Mouse (Mus musculus): ENCODE results near the gene Diablo. TPM values are rescaled to one million over a fixed set of nuclear protein-coding genes. Genes with fewer than 3 reads are reported as not detected.
A peak's percentile ranks its signal among the peaks of the same experiment; 100 is the strongest.

Diablo gene
- total and polyA plus RNA-seq, 2 experiments = 31.4 to 32.8 TPM

DNA sequence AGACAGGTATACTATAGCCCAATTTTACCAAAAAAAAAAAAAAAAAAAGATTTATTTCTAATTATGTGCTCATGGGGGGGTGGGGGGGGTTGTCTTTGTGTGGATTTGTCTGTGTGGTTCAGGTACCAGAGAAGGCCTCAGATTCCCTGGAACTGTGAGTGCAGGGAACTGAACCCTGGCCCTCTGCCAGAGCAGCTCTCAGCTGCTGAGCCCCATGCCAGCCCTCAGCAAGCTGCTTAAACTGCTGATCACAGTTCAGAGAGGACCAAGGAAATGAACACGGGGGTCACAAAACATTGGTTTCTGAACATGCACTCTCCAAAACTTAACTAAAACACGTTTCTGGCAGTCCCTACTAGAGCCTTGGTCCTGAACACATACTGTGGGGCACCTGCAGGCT, 32.5 kb upstream of the Diablo start:
- Histone ChIP-seq H3K4me3 (ENCODE audit: insufficient read depth, low read depth, low read length) (no peak overlapping the region), H3K79me2 (ENCODE audit: control insufficient read depth, insufficient read depth, low read length) (no peaks in the 10 kb centered on the region), H3K36me3 (ENCODE audit: control insufficient read depth, insufficient read depth, low read length) (peaks cover 14% of the 10 kb centered on the region; the same call in 1 of the 2 replicates), H3K27ac (replicated peaks; ENCODE audit: insufficient read depth, low read depth, low read length) (0 out of 2 replicates have a peak overlapping the region, but pooled peaks have one; percentile 53), H3K9ac (ENCODE audit: low read depth, low read length) (no peak overlapping the region), H3K27me3 (ENCODE audit: control insufficient read depth, insufficient read depth, low read length) (no peaks in the 10 kb centered on the region), H3K4me1 (ENCODE audit: control insufficient read depth, insufficient read depth, low read length) (peaks cover 1% of the 10 kb centered on the region; the same call in 1 of the 2 replicates)
- WGBS = 22% methylated on average over 2 of the region's 2 CpGs
- peak; percentile 57 for DNase-seq (ENCODE audit: extremely low read depth, low read depth, low spot score)
- TF ChIP-seq POLR2A (IDR thresholded peaks at IDR 0.05; ENCODE audit: extremely low read depth, insufficient read depth, low read length) (no peak), CTCF (IDR thresholded peaks at IDR 0.05; ENCODE audit: low read depth, low read length) (no peak)

DNA sequence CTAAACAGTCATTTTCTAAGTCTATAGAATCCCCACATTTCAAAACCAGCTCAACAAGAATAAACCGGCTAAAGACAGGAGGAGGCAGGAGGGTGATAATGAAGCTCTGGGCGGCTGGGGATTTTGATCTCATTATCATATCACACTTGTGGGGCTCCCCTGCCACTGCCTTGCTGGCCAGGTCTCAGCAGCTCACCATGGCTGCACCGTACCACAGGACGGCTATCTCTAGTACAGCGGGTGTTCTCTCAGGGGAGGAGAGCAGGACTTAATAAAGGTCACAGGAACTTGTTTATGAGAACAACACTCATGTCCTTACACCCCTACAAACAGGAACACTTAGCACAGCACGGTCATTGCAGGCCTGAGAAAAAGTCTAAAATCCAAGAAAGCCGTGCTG, 31.7 kb upstream of the Diablo start:
- peaks cover 1% of the 10 kb centered on the region; the same call in 1 of the 2 replicates for H3K4me1 ChIP-seq (ENCODE audit: control insufficient read depth, insufficient read depth, low read length)
- no peak for TF ChIP-seq CTCF (IDR thresholded peaks at IDR 0.05; ENCODE audit: low read depth, low read length)
- no peak for TF ChIP-seq POLR2A (IDR thresholded peaks at IDR 0.05; ENCODE audit: extremely low read depth, insufficient read depth, low read length)
- no peak overlapping the region for H3K27ac ChIP-seq (replicated peaks; ENCODE audit: insufficient read depth, low read depth, low read length)
- H3K9ac ChIP-seq (ENCODE audit: low read depth, low read length) = no peak overlapping the region
- 96% methylated on average over 7 of the region's 7 CpGs for WGBS
- no peaks in the 10 kb centered on the region for H3K27me3 ChIP-seq (ENCODE audit: control insufficient read depth, insufficient read depth, low read length)
- H3K36me3 ChIP-seq (ENCODE audit: control insufficient read depth, insufficient read depth, low read length) = peaks cover 12% of the 10 kb centered on the region; the same call in 1 of the 2 replicates
- H3K79me2 ChIP-seq (ENCODE audit: control insufficient read depth, insufficient read depth, low read length) = no peaks in the 10 kb centered on the region
- no peak overlapping the region for H3K4me3 ChIP-seq (ENCODE audit: insufficient read depth, low read depth, low read length)
- DNase-seq (ENCODE audit: extremely low read depth, low read depth, low spot score) = no peak

DNA sequence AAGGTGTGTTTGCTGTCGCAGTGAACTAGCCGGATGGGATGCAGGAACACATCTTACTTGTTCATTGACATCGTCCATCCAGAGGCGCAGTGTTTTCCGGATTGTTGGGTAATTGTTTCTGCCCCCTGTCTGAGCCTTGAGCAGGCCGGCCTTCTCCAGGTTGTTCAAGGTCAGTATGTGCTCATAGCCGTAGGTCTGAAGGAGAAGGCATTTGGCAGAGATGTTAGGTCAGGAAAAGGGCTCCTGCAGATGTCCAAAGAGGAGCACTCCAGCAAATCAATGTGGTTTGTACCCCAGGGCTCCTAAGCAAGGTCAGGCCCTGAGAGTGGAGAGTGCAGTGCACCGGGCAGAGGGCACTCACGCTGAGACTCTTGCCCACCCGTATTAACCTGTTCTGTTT, 9.8 kb upstream of the Diablo start:
- no peaks in the 10 kb centered on the region for H3K27me3 ChIP-seq (ENCODE audit: control insufficient read depth, insufficient read depth, low read length)
- no peak overlapping the region for H3K27ac ChIP-seq (replicated peaks; ENCODE audit: insufficient read depth, low read depth, low read length)
- H3K4me3 ChIP-seq (ENCODE audit: insufficient read depth, low read depth, low read length) = no peak overlapping the region
- no peak overlapping the region for H3K9ac ChIP-seq (ENCODE audit: low read depth, low read length)
- DNase-seq (ENCODE audit: extremely low read depth, low read depth, low spot score) = no peak
- TF ChIP-seq CTCF (IDR thresholded peaks at IDR 0.05; ENCODE audit: low read depth, low read length) (no peak), POLR2A (IDR thresholded peaks at IDR 0.05; ENCODE audit: extremely low read depth, insufficient read depth, low read length) (no peak)
- H3K36me3 ChIP-seq (ENCODE audit: control insufficient read depth, insufficient read depth, low read length) = peaks cover 44% of the 10 kb centered on the region
- H3K79me2 ChIP-seq (ENCODE audit: control insufficient read depth, insufficient read depth, low read length) = no peaks in the 10 kb centered on the region
- 94% methylated on average over 10 of the region's 10 CpGs for WGBS
- no peaks in the 10 kb centered on the region for H3K4me1 ChIP-seq (ENCODE audit: control insufficient read depth, insufficient read depth, low read length)

DNA sequence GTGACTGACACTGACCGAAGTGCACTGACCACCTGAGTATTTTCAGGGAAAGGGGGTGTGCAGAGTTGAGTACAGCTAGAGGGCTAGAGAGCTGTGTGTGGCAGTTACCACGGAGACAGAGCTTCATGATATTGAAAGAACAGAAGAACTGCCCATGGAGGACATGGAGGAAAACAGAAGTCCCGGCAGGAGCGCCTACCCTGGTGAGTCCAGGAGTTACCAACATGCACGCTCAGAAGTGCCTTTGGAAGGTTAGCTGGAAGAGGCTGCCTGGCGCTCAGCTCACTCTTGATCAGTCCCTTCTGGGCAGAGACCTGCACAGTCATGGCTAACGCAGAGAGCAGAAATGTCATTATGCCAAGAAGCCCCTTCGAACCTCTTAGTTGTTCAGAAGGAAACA, 6.1 kb upstream of the Diablo start:
- 92% methylated on average over 8 of the region's 8 CpGs for WGBS
- no peak for DNase-seq (ENCODE audit: extremely low read depth, low read depth, low spot score)
- no peak overlapping the region for H3K4me3 ChIP-seq (ENCODE audit: insufficient read depth, low read depth, low read length)
- H3K36me3 ChIP-seq (ENCODE audit: control insufficient read depth, insufficient read depth, low read length) = peaks cover 35% of the 10 kb centered on the region
- H3K9ac ChIP-seq (ENCODE audit: low read depth, low read length) = no peak overlapping the region
- TF ChIP-seq POLR2A (IDR thresholded peaks at IDR 0.05; ENCODE audit: extremely low read depth, insufficient read depth, low read length) (no peak), CTCF (IDR thresholded peaks at IDR 0.05; ENCODE audit: low read depth, low read length) (no peak)
- no peaks in the 10 kb centered on the region for H3K79me2 ChIP-seq (ENCODE audit: control insufficient read depth, insufficient read depth, low read length)
- H3K4me1 ChIP-seq (ENCODE audit: control insufficient read depth, insufficient read depth, low read length) = no peaks in the 10 kb centered on the region
- H3K27ac ChIP-seq (replicated peaks; ENCODE audit: insufficient read depth, low read depth, low read length) = no peak overlapping the region
- no peaks in the 10 kb centered on the region for H3K27me3 ChIP-seq (ENCODE audit: control insufficient read depth, insufficient read depth, low read length)

DNA sequence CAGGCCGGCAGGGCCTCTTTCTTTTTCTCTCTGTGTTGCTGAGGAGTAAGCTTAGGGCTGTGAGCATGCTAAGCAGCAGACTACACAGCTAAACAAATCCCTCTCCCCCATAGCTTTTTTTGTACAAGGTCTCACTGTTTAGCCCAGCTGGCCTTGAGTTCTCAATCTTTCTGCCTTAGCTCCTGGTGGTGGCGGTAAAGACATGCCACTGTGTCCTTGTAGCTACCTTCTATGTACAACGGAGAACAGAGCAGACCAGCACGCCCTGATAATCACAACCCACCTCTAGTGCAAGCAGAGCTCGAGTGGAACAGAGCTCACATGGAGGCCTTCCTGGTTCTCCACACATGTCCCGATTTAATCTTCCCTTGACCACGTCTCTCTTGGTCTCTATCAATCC, 4.7 kb upstream of the Diablo start:
- no peak for DNase-seq (ENCODE audit: extremely low read depth, low read depth, low spot score)
- H3K79me2 ChIP-seq (ENCODE audit: control insufficient read depth, insufficient read depth, low read length) = peaks cover under 1% of the 10 kb centered on the region; the same call in 1 of the 2 replicates
- H3K27me3 ChIP-seq (ENCODE audit: control insufficient read depth, insufficient read depth, low read length) = no peaks in the 10 kb centered on the region
- peaks cover 33% of the 10 kb centered on the region for H3K36me3 ChIP-seq (ENCODE audit: control insufficient read depth, insufficient read depth, low read length)
- no peak overlapping the region for H3K9ac ChIP-seq (ENCODE audit: low read depth, low read length)
- 90% methylated on average over 7 of the region's 7 CpGs for WGBS
- H3K4me1 ChIP-seq (ENCODE audit: control insufficient read depth, insufficient read depth, low read length) = peaks cover 2% of the 10 kb centered on the region; the same call in 1 of the 2 replicates
- H3K4me3 ChIP-seq (ENCODE audit: insufficient read depth, low read depth, low read length) = no peak overlapping the region
- no peak for TF ChIP-seq POLR2A (IDR thresholded peaks at IDR 0.05; ENCODE audit: extremely low read depth, insufficient read depth, low read length)
- no peak for TF ChIP-seq CTCF (IDR thresholded peaks at IDR 0.05; ENCODE audit: low read depth, low read length)
- H3K27ac ChIP-seq (replicated peaks; ENCODE audit: insufficient read depth, low read depth, low read length) = no peak overlapping the region

DNA sequence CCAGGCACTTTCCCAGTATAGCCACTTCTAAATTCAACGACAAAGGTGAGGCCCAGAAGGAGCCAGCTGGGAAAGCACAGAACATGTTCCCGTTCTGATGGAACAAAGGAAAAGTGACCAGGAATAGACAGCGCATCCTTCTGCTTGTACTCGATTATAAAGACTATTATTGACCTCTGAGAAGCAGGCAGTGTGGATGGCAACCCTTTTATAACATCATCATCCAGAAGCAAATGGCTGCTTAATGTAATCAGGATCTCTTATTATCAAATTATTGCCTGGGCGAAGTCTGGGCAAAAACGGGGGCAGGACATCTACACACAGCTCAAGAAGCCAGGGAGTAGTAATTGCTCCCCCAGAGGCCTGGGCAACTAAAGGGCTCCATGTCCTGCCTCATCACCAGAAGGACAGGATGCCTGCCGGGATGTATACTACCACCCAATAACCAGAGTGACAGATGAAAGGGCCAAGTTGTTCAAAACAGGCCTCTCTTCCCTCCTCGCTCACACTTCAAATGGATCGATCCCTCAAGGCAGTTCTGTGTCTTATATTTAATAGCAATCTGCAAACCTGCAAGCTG, 2.0 kb upstream of the Diablo start:
- Histone ChIP-seq H3K27ac (replicated peaks; ENCODE audit: insufficient read depth, low read depth, low read length) (no peak overlapping the region), H3K4me1 (ENCODE audit: control insufficient read depth, insufficient read depth, low read length) (peaks cover 4% of the 10 kb centered on the region; the same call in 1 of the 2 replicates), H3K4me3 (ENCODE audit: insufficient read depth, low read depth, low read length) (no peak overlapping the region), H3K27me3 (ENCODE audit: control insufficient read depth, insufficient read depth, low read length) (no peaks in the 10 kb centered on the region), H3K36me3 (ENCODE audit: control insufficient read depth, insufficient read depth, low read length) (peaks cover 20% of the 10 kb centered on the region; the same call in 1 of the 2 replicates), H3K9ac (ENCODE audit: low read depth, low read length) (no peak overlapping the region), H3K79me2 (ENCODE audit: control insufficient read depth, insufficient read depth, low read length) (peaks cover 4% of the 10 kb centered on the region; the same call in 1 of the 2 replicates)
- WGBS = 91% methylated on average over 9 of the region's 9 CpGs
- DNase-seq (ENCODE audit: extremely low read depth, low read depth, low spot score) = no peak
- TF ChIP-seq POLR2A (IDR thresholded peaks at IDR 0.05; ENCODE audit: extremely low read depth, insufficient read depth, low read length) = no peak
- no peak for TF ChIP-seq CTCF (IDR thresholded peaks at IDR 0.05; ENCODE audit: low read depth, low read length)

Data from liver, adult 2 months (tissue).